Mouse (Mus musculus) thymus, adult 18-20 months (tissue): ENCODE measurements around the gene Sulf2.

Experiments
- DNase-seq, 2 experiments: peaks; one replicate each; pipeline ENCODE4 v3.0.0; 2022; ENCODE audit warnings: mixed read lengths in 2 of 2

The Sulf2 gene

GRCm38 (mm10) chr2:166115571-166116277 is 39.7 kb downstream of the Sulf2 start:
- peak; percentile 12 to 15 for DNase-seq

- DNase-seq: no peak
Observed at GRCm38 (mm10) chr2:166112986-166113385, 42.5 kb downstream of the Sulf2 start.

- no peak for DNase-seq
Observed at GRCm38 (mm10) chr2:166111831-166112250, 43.6 kb downstream of the Sulf2 start.

GRCm38 (mm10) chr2:166111238-166111637 is 44.2 kb downstream of the Sulf2 start:
- DNase-seq: no peak

GRCm38 (mm10) chr2:166110764-166111163 is 44.7 kb downstream of the Sulf2 start:
- DNase-seq: no peak

- DNase-seq: peak in 1 of 2 experiments; percentile 32
Observed at GRCm38 (mm10) chr2:166108326-166108725, 47.1 kb downstream of the Sulf2 start.

- no peak for DNase-seq
Observed at GRCm38 (mm10) chr2:166107911-166108310, 47.6 kb downstream of the Sulf2 start.

GRCm38 (mm10) chr2:166106631-166107030 is 48.8 kb downstream of the Sulf2 start:
- DNase-seq: no peak

GRCm38 (mm10) chr2:166105911-166106310 is 49.6 kb downstream of the Sulf2 start:
- DNase-seq: no peak

- no peak for DNase-seq
Observed at GRCm38 (mm10) chr2:166102893-166103292, 52.6 kb downstream of the Sulf2 start.

- DNase-seq: no peak
Observed at GRCm38 (mm10) chr2:166100309-166101262, 54.9 kb downstream of the Sulf2 start.

GRCm38 (mm10) chr2:166098292-166098933 is 57.0 kb downstream of the Sulf2 start:
- DNase-seq: no peak

GRCm38 (mm10) chr2:166097443-166098291 is 57.8 kb downstream of the Sulf2 start:
- no peak for DNase-seq

GRCm38 (mm10) chr2:166096834-166097233 is 58.6 kb downstream of the Sulf2 start:
- DNase-seq: no peak

- no peak for DNase-seq
Observed at GRCm38 (mm10) chr2:166096300-166096699, 59.2 kb downstream of the Sulf2 start.

- DNase-seq: no peak
Observed at GRCm38 (mm10) chr2:166092412-166092811, 63.1 kb downstream of the Sulf2 start.

GRCm38 (mm10) chr2:166091599-166091998 is 63.9 kb downstream of the Sulf2 start:
- no peak for DNase-seq

GRCm38 (mm10) chr2:166090131-166090581 is 65.3 kb downstream of the Sulf2 start:
- no peak for DNase-seq

- DNase-seq: no peak
Observed at GRCm38 (mm10) chr2:166088991-166089390, 66.5 kb downstream of the Sulf2 start.

GRCm38 (mm10) chr2:166086457-166087233 is 68.8 kb downstream of the Sulf2 start:
- DNase-seq: no peak

- no peak for DNase-seq
Observed at GRCm38 (mm10) chr2:166085780-166086179, 69.7 kb downstream of the Sulf2 start.
